Mouse (Mus musculus) 416B (cell line): ENCODE data around the gene Cmtr2.

Experiments
- DNase-seq: peaks from one replicate; pipeline ENCODE4 v3.0.0; 2011; ENCODE audit warnings: low read depth

The Cmtr2 gene

GRCm38 (mm10) chr8:110215365-110215764, at the start of gene Cmtr2:
Cmtr2 (plus strand) TSS chr8:110215665.
- no peak for DNase-seq

GRCm38 (mm10) chr8:110166270-110166669, 49.2 kb upstream of the Cmtr2 start:
- DNase-seq = no peak

DNA sequence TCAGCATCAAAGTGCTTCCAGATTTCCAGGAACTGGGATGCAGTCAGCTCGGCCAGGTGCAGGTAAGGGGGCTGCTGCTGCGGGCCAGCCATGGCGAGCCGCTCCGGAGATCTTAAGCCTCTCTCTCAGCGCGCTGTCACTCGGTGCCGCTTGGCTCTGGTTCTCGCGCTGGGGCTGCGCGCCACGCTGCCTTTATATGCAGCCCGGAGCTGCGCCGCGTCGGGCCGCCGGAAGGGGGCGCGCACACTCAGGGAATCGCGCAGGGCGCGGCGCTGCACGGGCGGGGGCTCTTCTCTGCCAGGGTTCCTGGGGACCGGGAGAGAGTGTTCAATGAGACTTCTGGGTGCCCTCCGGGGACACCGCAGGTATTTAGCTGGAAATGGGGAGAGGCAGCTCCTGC, 47.4 kb upstream of the Cmtr2 start, which contains the start of gene Calb2:
Gene Calb2 (minus strand): TSS at position 165 of the 400 bp plus-strand sequence.
- no peak for DNase-seq

DNA sequence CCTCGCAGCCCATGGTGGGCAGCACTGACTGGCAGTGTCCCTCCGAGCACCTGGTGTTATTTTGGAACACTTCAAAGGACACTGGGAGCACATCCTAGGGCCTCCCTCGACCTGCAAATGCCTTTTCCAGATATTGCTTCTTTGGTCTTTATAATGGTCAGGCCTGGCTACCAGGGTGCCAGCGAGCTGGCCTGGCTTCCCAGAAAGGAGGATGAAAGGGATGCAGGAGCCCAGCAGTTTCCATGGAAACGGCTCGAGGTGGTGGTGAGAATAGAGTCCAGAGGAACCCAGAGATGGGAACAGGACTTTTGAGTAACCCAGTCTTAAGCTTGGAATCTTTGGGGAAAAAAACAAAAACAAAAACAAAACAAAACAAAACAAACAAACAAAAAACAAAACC, 43.3 kb upstream of the Cmtr2 start:
- DNase-seq = no peak

DNA sequence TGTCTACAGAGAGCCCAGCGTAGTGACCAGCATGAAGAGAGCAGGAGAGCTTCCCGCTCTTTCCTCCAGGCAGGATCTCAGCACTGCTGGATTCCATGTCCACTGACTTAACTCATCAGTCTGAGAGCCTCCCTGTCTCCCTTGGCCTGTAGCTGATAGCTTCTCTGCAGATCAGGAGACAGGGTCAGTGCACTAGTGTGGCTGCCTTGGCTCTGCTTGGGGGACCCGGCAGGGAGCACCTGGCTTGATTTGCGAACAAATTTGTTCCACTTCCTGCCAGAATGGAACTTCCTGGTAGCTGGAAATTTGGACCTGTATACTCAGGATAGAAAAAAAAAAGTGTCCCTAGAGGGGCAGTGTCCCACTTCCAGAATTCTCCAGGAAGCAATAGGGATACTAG, 40.6 kb upstream of the Cmtr2 start:
- no peak for DNase-seq

GRCm38 (mm10) chr8:110177359-110178155, 37.9 kb upstream of the Cmtr2 start:
- DNase-seq = no peak

GRCm38 (mm10) chr8:110182735-110183367, 32.6 kb upstream of the Cmtr2 start:
- no peak for DNase-seq

- no peak for DNase-seq
Observed at GRCm38 (mm10) chr8:110183748-110184147, 31.7 kb upstream of the Cmtr2 start.

DNA sequence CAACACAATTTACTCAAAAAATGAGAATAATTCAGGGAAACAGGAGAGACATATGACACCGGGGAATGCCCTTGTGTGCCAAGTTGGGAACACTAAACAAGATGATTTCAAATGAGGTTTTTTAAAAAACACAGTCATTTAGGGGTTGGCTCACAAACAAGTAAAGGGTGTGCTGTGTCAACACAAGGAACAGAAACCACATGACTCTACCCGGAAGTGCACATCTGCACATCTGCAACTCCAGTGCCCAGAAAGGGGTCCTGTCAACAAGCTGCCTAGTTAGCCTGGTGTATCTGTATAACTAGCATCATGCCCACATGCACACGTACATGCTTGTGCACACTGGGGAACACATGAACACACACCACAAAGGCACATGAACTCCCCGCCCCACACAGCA, 29.9 kb upstream of the Cmtr2 start:
- DNase-seq = no peak

- no peak for DNase-seq
Observed at GRCm38 (mm10) chr8:110188961-110189750, 26.3 kb upstream of the Cmtr2 start.

DNA sequence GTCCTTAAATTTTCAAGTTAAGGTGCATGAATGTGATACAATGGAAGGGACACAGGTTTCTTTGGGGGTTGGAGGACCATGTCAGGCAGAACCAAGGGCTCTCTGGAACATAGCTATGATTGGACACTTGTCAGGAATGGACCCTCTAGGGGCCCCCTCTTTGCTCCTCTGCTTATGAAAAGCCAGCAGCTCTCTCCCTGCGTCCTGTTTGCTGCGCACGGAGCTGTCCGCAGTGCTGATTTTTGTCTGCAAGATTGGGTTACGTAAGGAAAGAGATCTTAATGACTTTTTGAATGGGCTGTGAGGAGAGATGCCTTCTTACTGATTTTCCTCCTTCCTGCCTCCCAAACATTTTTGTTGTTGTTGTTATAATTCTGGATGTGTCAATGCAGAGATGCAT, 18.8 kb upstream of the Cmtr2 start:
- peak; percentile 56 for DNase-seq

DNA sequence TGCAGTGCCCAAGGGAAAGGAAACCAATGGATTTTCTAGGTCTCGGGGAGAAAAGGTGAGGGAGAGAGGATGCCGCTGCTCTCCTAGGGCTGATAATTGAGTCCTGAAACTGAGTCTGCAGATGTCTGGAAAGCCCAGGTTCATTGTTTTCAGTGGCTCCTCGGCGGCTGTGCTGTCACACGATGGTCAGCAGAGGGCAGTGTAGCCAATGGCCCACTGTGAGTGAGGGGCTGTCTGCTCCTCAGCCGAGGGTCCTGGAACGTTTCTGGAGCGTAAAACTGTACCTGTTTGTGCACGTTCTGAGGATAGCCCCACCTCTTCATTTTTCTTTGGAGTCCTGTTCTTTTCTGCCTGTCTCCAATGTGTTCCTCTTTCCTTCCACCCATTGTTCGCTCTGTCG, 13.7 kb upstream of the Cmtr2 start:
- no peak for DNase-seq

- DNase-seq = peak; percentile 31
Observed at GRCm38 (mm10) chr8:110216253-110216652, 788 bp downstream of the Cmtr2 start.

- DNase-seq = no peak
Observed at GRCm38 (mm10) chr8:110217198-110217597, 1.7 kb downstream of the Cmtr2 start.

- DNase-seq = peak; percentile 98
Observed at GRCm38 (mm10) chr8:110217681-110218131, 2.2 kb downstream of the Cmtr2 start.

DNA sequence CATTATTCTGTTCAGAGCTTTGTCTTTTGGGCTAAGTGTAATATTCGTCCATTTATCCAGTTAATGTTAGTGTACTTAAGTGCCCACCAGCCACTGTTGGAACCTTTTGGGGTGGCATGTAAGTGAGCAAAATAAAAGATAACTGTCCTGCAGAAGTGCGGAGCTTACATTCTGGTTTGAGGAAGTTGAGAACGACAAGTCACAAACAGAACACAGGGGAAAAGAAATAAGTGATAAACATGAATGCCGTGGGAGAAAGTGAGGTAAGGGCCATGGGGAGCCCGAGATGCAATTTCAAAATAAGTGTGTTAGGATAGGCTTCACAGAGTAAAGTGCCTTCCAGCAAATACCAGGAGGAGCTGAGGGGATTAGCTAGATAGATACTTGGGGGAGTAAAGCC, 3.0 kb downstream of the Cmtr2 start:
- peak; percentile 21 for DNase-seq

DNA sequence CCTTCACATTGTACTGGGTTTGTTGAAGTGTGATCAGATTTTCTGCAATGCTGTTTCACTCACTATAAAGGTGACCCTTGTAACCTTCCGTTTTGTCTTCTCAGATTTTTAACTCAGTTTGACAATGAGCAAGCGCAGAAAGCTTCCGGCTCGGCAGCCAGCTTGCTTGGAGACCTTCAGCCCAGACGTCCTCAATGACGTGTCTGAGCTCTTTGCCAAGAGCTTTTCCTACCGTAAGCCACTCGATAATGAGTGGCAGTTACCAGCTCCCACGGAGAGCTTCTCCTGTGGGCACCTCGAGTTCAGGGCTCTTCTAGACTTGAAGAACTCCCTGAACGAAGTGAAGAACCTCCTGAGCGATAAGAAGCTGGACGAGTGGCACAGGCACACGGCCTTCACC, 5.5 kb downstream of the Cmtr2 start:
- DNase-seq = no peak

DNA sequence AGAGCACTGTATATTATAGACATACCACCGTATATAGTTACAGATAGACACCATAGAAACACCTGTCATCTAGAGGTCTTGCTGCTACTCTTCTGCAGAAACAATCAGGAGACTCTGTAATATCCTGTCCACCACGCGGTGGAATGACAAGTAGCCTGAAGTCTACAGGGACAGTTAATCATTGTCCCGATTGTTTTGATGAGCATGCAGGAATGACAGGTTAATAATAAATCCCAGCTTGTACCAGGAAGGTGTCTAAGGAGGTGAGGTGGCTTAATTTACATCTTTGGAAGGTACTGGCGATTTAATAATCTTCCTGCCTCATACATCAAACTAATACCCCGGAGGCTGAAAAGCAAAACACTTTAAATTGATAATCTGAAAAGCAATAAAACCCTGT, 15.3 kb downstream of the Cmtr2 start:
- no peak for DNase-seq

GRCm38 (mm10) chr8:110242278-110243177, 27.1 kb downstream of the Cmtr2 start:
- no peak for DNase-seq

- no peak for DNase-seq
Observed at GRCm38 (mm10) chr8:110244566-110244965, 29.1 kb downstream of the Cmtr2 start.

- no peak for DNase-seq
Observed at GRCm38 (mm10) chr8:110247238-110247637, 31.8 kb downstream of the Cmtr2 start.

DNA sequence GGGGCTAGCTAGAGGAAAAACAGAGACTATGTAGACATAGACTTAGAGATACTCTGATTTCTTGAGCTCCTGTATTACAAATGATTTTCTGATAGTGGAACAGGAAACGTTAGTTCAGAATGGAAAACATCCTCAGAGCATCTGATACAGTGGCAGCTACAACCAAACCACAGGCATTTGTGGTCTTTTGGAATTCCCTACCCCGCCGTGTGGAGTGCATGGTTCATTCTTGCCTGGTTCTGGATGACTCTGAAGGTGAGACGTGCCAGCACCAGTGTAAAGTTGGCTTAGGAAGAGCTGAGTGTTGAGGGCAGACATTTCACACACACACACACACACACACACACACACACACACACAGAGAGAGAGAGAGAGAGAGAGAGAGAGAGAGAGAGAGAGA, 38.5 kb downstream of the Cmtr2 start:
- no peak for DNase-seq
